Mouse (Mus musculus): ENCODE results near the gene Nr5a2.
"Not testable (repeated sequence)": the region's sequence is repeated elsewhere in the genome, so short reads cannot be mapped to it uniquely, and the experiment has no call there.

The Nr5a2 gene

DNA sequence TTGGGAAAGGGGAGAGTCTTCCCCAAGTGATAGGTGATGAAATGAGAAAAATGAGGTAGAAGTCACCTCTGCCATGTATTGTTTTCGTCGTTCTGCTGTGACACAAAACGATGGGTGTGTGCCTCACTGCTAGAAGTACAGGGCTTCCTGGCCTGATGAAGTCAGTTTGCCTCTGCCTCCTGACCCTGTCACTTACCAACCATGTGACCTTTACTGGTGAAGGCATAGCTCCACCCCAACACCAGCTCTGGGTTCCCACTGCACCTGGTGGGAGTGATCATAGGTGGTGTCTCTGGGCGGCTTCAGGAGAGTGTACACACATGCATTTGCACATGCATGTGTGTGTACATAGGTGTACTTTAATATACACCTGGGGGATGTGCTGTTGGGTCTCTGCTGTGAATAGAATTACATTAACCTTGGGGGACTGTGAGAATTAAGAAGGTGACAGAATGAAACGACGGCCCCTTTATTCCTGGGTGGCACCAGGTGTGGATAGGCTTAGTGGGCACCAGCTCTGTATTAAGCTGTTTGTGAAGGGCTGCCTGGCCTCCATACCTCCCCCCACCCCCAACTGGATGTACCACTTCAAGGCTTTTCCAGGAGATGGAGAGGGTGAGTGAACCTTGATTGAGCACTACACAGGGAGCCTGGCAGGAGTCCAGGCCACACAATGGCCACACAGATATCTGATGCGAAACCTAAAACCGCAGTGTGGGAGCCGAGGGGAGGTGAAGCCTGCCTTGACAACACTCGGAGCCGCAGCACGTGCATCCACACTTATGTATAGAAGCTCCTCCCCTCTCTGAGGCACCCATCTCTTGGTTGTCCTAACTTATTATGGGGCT, 127.7 kb downstream of the Nr5a2 start:
- DNase-seq: no peak

DNA sequence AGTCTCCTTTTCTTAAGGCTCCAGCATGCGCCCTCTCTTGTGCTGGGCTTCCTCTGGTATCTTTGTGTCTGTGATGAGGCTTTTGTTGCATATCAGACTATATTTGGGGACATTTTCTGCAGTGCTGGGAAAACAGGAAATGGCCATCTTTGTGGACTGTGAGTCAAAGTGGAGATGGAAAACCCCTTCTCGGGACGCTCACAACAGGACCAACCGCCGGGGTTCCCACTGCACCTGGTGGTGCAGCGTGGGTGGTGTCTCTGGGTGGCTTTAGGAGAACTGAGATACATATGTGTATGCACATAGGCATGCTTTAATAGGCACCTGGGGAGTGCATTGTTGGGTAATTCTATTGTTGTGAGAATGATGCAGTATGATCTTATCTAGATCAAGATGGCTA, 129.3 kb downstream of the Nr5a2 start:
- no peak for DNase-seq

DNA sequence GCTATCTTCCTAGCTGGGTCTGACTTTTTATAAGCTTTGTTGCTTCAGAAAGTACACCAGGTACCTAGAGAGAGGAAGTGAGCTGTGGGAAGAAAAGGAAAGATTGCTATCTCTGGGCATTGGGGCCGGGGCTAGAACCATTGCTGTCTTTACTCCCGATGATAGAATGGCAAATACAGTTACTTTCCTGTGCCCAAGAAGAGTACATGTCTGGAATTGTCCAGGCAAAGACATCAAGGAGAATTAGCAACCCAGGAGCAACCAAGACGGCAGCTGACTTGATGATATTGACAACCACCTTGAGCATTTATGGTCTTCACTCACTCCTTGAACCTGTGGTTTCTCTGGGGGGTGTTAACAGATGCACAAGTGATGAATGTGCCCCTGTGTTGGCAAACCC, 130.3 kb downstream of the Nr5a2 start:
- no peak for DNase-seq

GRCm38 (mm10) chr1:136823897-136824296, 136.4 kb downstream of the Nr5a2 start:
- DNase-seq: no peak

- no peak for DNase-seq
These were observed 159.6 kb downstream of the Nr5a2 start for GRCm38 (mm10) chr1:136800625-136801024.

- DNase-seq: no peak
These were observed 163.7 kb downstream of the Nr5a2 start for GRCm38 (mm10) chr1:136796361-136797090.

GRCm38 (mm10) chr1:136792957-136793883, 167.0 kb downstream of the Nr5a2 start:
- DNase-seq: not testable (repeated sequence)

All from cerebellum, adult 11-12 months (tissue).